Mouse (Mus musculus): ENCODE measurements at regions not wholly inside any gene's neighbourhood (a gene's known extent, or its start where the extent isn't known, plus 50 kb on each side); places are given as distances from the start of the nearest gene placed in this dataset.

DNA sequence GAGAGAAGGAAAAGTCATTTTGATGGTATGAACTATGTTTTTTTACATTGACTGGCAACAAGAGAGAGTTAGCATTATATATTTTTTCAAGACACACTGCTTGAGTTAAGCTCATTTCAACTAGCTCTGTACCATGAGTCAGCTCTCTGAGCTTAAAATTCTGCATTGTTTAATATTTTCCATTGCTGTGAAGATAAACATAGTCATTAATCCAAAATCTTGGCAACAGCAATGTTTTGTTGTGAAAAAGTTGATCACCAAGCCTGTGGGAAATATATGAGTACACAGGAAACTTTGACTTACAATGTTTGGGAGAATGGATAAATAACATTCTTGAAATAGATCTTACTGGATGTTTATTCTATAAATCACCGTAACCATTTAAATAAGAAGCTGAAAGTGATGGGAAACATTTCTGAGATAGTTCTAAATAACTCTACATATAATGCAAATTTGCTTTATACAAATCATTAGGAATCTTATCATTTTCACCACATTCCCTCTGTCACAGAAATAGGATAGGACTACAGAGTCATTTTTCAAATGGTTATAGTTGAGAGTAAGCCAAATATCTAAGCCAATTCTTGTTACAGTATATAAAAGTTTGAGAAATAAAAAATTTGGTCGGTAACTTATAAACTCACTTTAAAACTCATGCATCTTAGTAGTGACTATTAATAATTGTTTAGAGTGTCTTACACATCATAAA lies 290.2 kb upstream of the C030005K15Rik start:
- Histone ChIP-seq H3K36me3 (ENCODE audit: control insufficient read depth, insufficient read depth, low read length) (no peaks in the 10 kb centered on the region), H3K27me3 (replicated peaks; ENCODE audit: control insufficient read depth, insufficient read depth, low read length) (no peaks in the 10 kb centered on the region), H3K9ac (ENCODE audit: low read depth, low read length) (no peak overlapping the region), H3K4me3 (ENCODE audit: low read depth, low read length) (no peak overlapping the region), H3K27ac (replicated peaks; ENCODE audit: low read depth, low read length) (no peak overlapping the region), H3K4me1 (ENCODE audit: control insufficient read depth, insufficient read depth, low read length) (no peaks in the 10 kb centered on the region), H3K4me2 (ENCODE audit: low read depth, low read length) (no peak overlapping the region), H3K9me3 (ENCODE audit: control insufficient read depth, low read length) (no peaks in the 10 kb centered on the region)
- ATAC-seq (ENCODE audit: low read depth) = no peak
- peak; percentile 10 for DNase-seq (ENCODE audit: low spot score)
- 83% methylated on average over 2 of the region's 2 CpGs for WGBS

DNA sequence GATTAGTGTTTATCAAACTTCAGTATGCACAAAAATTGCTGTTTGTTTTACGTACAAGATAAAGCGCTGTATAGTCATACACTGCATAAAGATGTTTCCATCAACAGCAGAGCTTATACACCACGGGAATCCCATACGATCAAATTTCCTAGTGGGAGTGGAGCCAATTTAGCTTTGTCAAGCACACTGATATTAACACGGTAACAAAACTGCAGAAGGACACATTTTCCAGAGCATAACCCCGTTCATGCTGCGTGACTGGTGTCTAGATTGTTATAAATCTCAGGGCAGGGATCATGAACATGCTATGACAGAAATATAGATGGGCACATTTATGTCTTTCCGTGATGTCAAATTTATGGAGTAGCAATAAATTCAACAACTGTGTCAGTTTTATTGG lies 302.6 kb upstream of the C030005K15Rik start:
- no peaks in the 10 kb centered on the region for H3K9me3 ChIP-seq (ENCODE audit: control insufficient read depth, low read length)
- peak; percentile 63 for DNase-seq (ENCODE audit: low spot score)
- no peak overlapping the region for H3K4me3 ChIP-seq (ENCODE audit: low read depth, low read length)
- H3K4me1 ChIP-seq (ENCODE audit: control insufficient read depth, insufficient read depth, low read length) = no peaks in the 10 kb centered on the region
- 56% methylated on average over 8 of the region's 8 CpGs for WGBS
- H3K4me2 ChIP-seq (ENCODE audit: low read depth, low read length) = no peak overlapping the region
- no peak overlapping the region for H3K27ac ChIP-seq (replicated peaks; ENCODE audit: low read depth, low read length)
- H3K27me3 ChIP-seq (replicated peaks; ENCODE audit: control insufficient read depth, insufficient read depth, low read length) = no peaks in the 10 kb centered on the region
- H3K36me3 ChIP-seq (ENCODE audit: control insufficient read depth, insufficient read depth, low read length) = no peaks in the 10 kb centered on the region
- ATAC-seq (ENCODE audit: low read depth) = no peak
- H3K9ac ChIP-seq (ENCODE audit: low read depth, low read length) = no peak overlapping the region

DNA sequence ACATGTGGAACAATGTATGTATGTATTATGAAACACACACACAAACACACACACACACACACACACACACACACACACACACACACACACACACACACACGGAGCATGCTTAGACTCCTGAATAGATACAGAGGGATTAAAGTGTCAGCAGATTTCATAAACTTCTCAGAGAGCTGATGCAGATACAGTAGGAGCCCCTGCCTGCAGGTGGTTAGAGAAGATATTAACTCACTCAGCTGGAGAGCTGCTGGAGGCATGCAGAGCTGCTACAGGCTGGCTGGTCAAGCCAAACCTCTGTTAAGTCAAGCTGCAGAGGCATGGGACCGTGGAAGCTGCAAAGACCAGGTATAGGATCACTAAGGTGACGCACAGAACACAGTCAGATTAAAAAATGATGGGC lies 303.1 kb upstream of the C030005K15Rik start:
- DNase-seq (ENCODE audit: low spot score) = no peak
- Histone ChIP-seq H3K36me3 (ENCODE audit: control insufficient read depth, insufficient read depth, low read length) (no peaks in the 10 kb centered on the region), H3K4me1 (ENCODE audit: control insufficient read depth, insufficient read depth, low read length) (no peaks in the 10 kb centered on the region), H3K27ac (replicated peaks; ENCODE audit: low read depth, low read length) (no peak overlapping the region), H3K9ac (ENCODE audit: low read depth, low read length) (no peak overlapping the region), H3K4me2 (ENCODE audit: low read depth, low read length) (no peak overlapping the region), H3K4me3 (ENCODE audit: low read depth, low read length) (no peak overlapping the region), H3K27me3 (replicated peaks; ENCODE audit: control insufficient read depth, insufficient read depth, low read length) (no peaks in the 10 kb centered on the region), H3K9me3 (ENCODE audit: control insufficient read depth, low read length) (no peaks in the 10 kb centered on the region)
- 65% methylated on average over 3 of the region's 3 CpGs for WGBS
- no peak for ATAC-seq (ENCODE audit: low read depth)

DNA sequence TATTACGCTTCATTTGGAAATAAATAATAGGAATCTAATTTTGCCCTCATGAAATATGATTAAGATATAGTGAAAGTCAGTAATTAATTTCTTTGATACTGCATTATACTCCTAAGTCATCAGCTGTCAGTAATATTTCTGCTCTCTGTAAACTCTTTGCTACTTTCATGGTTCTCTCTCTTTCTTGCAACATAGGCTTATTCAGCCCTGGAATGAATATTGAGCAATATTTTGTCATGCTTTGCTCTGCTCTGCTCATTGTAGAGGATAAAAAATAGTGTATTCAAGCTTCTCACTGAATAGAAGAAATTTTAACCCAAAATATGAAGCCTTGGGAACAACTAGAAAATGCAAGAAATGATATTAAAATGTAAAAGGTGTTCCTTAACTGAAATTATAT lies 306.1 kb upstream of the C030005K15Rik start:
- Histone ChIP-seq H3K36me3 (ENCODE audit: control insufficient read depth, insufficient read depth, low read length) (no peaks in the 10 kb centered on the region), H3K27me3 (replicated peaks; ENCODE audit: control insufficient read depth, insufficient read depth, low read length) (no peaks in the 10 kb centered on the region), H3K9me3 (ENCODE audit: control insufficient read depth, low read length) (no peaks in the 10 kb centered on the region), H3K4me2 (ENCODE audit: low read depth, low read length) (no peak overlapping the region), H3K9ac (ENCODE audit: low read depth, low read length) (no peak overlapping the region), H3K27ac (replicated peaks; ENCODE audit: low read depth, low read length) (no peak overlapping the region), H3K4me1 (ENCODE audit: control insufficient read depth, insufficient read depth, low read length) (no peaks in the 10 kb centered on the region), H3K4me3 (ENCODE audit: low read depth, low read length) (no peak overlapping the region)
- WGBS = 91% methylated on average over 1 of the region's 1 CpGs
- DNase-seq (ENCODE audit: low spot score) (no peak), ATAC-seq (ENCODE audit: low read depth) (no peak)

DNA sequence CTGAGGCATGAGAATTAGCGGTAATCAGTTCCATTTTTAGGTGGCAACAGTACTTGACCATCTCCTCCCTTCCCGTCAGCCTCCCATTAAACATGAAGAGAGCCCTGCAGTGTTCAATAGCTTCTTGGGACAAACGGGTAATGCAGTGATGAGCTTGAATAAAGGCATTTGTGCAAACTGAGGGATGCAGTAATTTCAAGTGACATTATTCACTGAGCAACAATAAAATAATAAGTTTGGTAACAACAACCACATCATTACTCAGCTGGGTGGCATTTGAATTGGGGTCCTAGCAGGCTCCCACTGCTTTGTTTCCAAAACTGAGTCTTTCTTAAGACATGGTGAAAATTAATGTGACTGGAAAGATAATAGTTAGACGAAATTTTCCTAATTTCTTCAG lies 315.2 kb upstream of the C030005K15Rik start:
- no peak overlapping the region for H3K9ac ChIP-seq (ENCODE audit: low read depth, low read length)
- no peaks in the 10 kb centered on the region for H3K27me3 ChIP-seq (replicated peaks; ENCODE audit: control insufficient read depth, insufficient read depth, low read length)
- DNase-seq (ENCODE audit: low spot score) (peak; percentile 6), ATAC-seq (ENCODE audit: low read depth) (no peak)
- 61% methylated on average over 4 of the region's 4 CpGs for WGBS
- no peaks in the 10 kb centered on the region for H3K36me3 ChIP-seq (ENCODE audit: control insufficient read depth, insufficient read depth, low read length)
- no peak overlapping the region for H3K4me2 ChIP-seq (ENCODE audit: low read depth, low read length)
- no peak overlapping the region for H3K4me3 ChIP-seq (ENCODE audit: low read depth, low read length)
- no peak overlapping the region for H3K27ac ChIP-seq (replicated peaks; ENCODE audit: low read depth, low read length)
- H3K9me3 ChIP-seq (ENCODE audit: control insufficient read depth, low read length) = no peaks in the 10 kb centered on the region
- no peaks in the 10 kb centered on the region for H3K4me1 ChIP-seq (ENCODE audit: control insufficient read depth, insufficient read depth, low read length)

DNA sequence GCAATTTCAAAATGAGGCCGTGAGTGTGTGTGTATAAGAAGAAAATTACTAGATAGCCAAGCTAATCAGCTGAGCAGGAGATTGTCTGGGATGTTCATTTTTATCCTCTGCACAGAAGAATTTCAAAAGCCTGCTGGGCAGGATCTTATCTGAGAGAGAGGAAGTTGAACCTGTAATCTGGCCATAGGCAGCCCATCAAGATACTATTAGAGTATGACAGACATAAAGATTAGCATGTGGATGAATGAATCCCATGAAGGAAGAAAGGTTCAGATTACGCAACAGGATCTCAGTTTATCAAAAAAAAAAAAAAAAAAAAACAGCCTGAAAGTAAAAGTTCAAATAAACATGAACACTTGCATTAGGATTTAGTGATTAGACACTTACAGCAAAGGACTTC lies 317.3 kb upstream of the C030005K15Rik start:
- H3K9ac ChIP-seq (ENCODE audit: low read depth, low read length) = no peak overlapping the region
- no peaks in the 10 kb centered on the region for H3K9me3 ChIP-seq (ENCODE audit: control insufficient read depth, low read length)
- no peak overlapping the region for H3K4me2 ChIP-seq (ENCODE audit: low read depth, low read length)
- H3K4me1 ChIP-seq (ENCODE audit: control insufficient read depth, insufficient read depth, low read length) = no peaks in the 10 kb centered on the region
- no peaks in the 10 kb centered on the region for H3K36me3 ChIP-seq (ENCODE audit: control insufficient read depth, insufficient read depth, low read length)
- ATAC-seq (ENCODE audit: low read depth) (no peak), DNase-seq (ENCODE audit: low spot score) (peak; percentile 4)
- WGBS = 58% methylated on average over 2 of the region's 2 CpGs
- no peak overlapping the region for H3K27ac ChIP-seq (replicated peaks; ENCODE audit: low read depth, low read length)
- H3K27me3 ChIP-seq (replicated peaks; ENCODE audit: control insufficient read depth, insufficient read depth, low read length) = no peaks in the 10 kb centered on the region
- H3K4me3 ChIP-seq (ENCODE audit: low read depth, low read length) = no peak overlapping the region

DNA sequence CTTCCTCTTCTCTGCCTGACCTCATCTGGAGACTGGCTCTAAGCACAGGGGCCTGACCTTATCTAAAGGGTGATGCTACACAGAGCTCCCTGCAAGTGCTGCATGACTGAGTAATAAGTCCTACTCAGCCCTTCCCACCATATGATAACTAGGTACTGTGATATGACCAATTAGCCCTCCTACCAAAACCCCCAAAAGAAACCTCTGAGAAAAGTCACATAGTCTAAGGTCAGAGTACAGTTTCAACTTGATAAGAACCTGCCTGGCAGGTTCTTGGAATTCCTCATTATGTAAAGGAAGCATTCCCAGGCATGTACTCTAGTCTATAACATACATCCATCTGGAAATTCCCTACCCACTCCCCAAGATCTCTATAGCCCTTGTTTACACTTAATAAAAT lies 318.0 kb upstream of the C030005K15Rik start:
- Histone ChIP-seq H3K9ac (ENCODE audit: low read depth, low read length) (no peak overlapping the region), H3K4me2 (ENCODE audit: low read depth, low read length) (no peak overlapping the region), H3K36me3 (ENCODE audit: control insufficient read depth, insufficient read depth, low read length) (no peaks in the 10 kb centered on the region), H3K27me3 (replicated peaks; ENCODE audit: control insufficient read depth, insufficient read depth, low read length) (no peaks in the 10 kb centered on the region), H3K9me3 (ENCODE audit: control insufficient read depth, low read length) (no peaks in the 10 kb centered on the region), H3K4me3 (ENCODE audit: low read depth, low read length) (no peak overlapping the region), H3K4me1 (ENCODE audit: control insufficient read depth, insufficient read depth, low read length) (no peaks in the 10 kb centered on the region), H3K27ac (replicated peaks; ENCODE audit: low read depth, low read length) (no peak overlapping the region)
- ATAC-seq (ENCODE audit: low read depth) (no peak), DNase-seq (ENCODE audit: low spot score) (no peak)

DNA sequence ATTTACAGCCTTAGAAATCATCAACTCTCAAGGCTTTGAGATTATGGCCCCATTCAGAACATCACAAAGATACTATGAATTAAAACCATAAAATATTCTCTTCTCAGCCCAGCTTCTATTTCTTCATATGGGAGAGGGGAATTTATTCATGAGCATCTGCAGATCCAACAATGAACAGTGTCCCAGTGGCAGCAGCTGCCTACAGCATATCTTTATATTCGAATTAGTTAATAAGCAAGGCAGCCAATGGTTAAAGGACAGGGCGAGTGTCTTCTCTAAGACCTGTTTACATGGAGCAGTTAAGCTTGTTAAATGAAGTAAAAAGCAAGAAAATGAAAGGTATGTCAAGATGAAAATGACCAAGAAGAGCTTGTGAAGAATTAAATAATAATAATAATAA lies 346.9 kb upstream of the C030005K15Rik start:
- 82% methylated on average over 2 of the region's 2 CpGs for WGBS
- Histone ChIP-seq H3K27me3 (replicated peaks; ENCODE audit: control insufficient read depth, insufficient read depth, low read length) (no peaks in the 10 kb centered on the region), H3K36me3 (ENCODE audit: control insufficient read depth, insufficient read depth, low read length) (no peaks in the 10 kb centered on the region), H3K4me1 (ENCODE audit: control insufficient read depth, insufficient read depth, low read length) (no peaks in the 10 kb centered on the region), H3K4me3 (ENCODE audit: low read depth, low read length) (no peak overlapping the region), H3K9ac (ENCODE audit: low read depth, low read length) (no peak overlapping the region), H3K4me2 (ENCODE audit: low read depth, low read length) (no peak overlapping the region), H3K9me3 (ENCODE audit: control insufficient read depth, low read length) (no peaks in the 10 kb centered on the region), H3K27ac (replicated peaks; ENCODE audit: low read depth, low read length) (no peak overlapping the region)
- ATAC-seq (ENCODE audit: low read depth) (no peak), DNase-seq (ENCODE audit: low spot score) (no peak)

DNA sequence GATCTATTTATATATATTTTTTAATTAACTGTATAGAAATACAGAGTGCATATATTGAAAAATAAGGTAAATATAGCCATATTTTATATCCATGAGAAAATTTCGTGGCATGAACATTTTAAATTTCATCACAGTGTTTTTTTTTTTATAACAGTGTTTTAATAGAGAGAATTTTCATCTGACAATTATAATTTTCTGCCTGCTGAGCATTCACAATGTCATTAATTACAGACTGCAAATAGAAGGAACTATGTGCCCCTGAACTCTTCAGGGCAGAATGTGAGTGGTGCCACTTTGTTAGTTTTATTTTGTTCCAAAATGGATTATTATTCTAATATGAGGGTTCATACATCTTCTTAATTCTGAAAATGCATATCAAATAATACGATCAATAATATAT lies 358.3 kb upstream of the C030005K15Rik start:
- ATAC-seq (ENCODE audit: low read depth) (no peak), DNase-seq (ENCODE audit: low spot score) (no peak)
- H3K4me1 ChIP-seq (ENCODE audit: control insufficient read depth, insufficient read depth, low read length) = no peaks in the 10 kb centered on the region
- no peak overlapping the region for H3K27ac ChIP-seq (replicated peaks; ENCODE audit: low read depth, low read length)
- 64% methylated on average over 2 of the region's 2 CpGs for WGBS
- no peak overlapping the region for H3K9ac ChIP-seq (ENCODE audit: low read depth, low read length)
- no peak overlapping the region for H3K4me3 ChIP-seq (ENCODE audit: low read depth, low read length)
- H3K36me3 ChIP-seq (ENCODE audit: control insufficient read depth, insufficient read depth, low read length) = no peaks in the 10 kb centered on the region
- no peaks in the 10 kb centered on the region for H3K9me3 ChIP-seq (ENCODE audit: control insufficient read depth, low read length)
- H3K4me2 ChIP-seq (ENCODE audit: low read depth, low read length) = no peak overlapping the region
- no peaks in the 10 kb centered on the region for H3K27me3 ChIP-seq (replicated peaks; ENCODE audit: control insufficient read depth, insufficient read depth, low read length)
